Mouse (Mus musculus) midbrain, postnatal 0 days (tissue): ENCODE results near the gene Zfp747. TPM values are rescaled to one million over a fixed set of nuclear protein-coding genes. Genes with fewer than 3 reads are reported as not detected.
A peak's percentile ranks its signal among the peaks of the same experiment; 100 is the strongest.

ENCODE experiments used
- ATAC-seq: fragments of 200-750 bp; cut with Nextera tagmentation; 2 replicates; pipeline ENCODE4 v1.8.0; 2017; ENCODE audit warnings: moderate number of reproducible peaks, mild to moderate bottlenecking, moderate TSS enrichment, moderate library complexity; ENCODE audit not compliant: low FRiP score
- DNase-seq: peaks from one replicate; pipeline ENCODE4 v3.0.0-alpha.2; 2015; ENCODE audit warnings: low spot score
- H3K27ac ChIP-seq: fragments of 300-500 bp; sonication (generic); 2 replicates; pipeline ENCODE4 v1.5.1; 2014; ENCODE audit warnings: low read depth, mild to moderate bottlenecking, low read length, mixed read lengths
- H3K27me3 ChIP-seq: fragments of 300-500 bp; sonication (generic); 2 replicates; pipeline ENCODE4 v1.6.1; 2014; ENCODE audit warnings: low read length, control low read depth, mixed read lengths; ENCODE audit not compliant: insufficient read depth
- H3K36me3 ChIP-seq: fragments of 300-500 bp; sonication (generic); 2 replicates; pipeline ENCODE4 v1.6.1; 2014; ENCODE audit warnings: low read length, control low read depth, mixed read lengths; ENCODE audit not compliant: insufficient read depth
- H3K4me1 ChIP-seq: fragments of 300-500 bp; sonication (generic); 2 replicates; pipeline ENCODE4 v1.6.1; 2014; ENCODE audit warnings: mild to moderate bottlenecking, control low read depth, antibody characterized with exemption, low read length, mixed read lengths; ENCODE audit not compliant: insufficient read depth
- H3K4me2 ChIP-seq: fragments of 300-500 bp; sonication (generic); 2 replicates; pipeline ENCODE4 v1.6.1; 2014; ENCODE audit warnings: low read depth, mild to moderate bottlenecking, low read length, mixed read lengths; ENCODE audit not compliant: poor library complexity, severe bottlenecking
- H3K4me3 ChIP-seq: fragments of 300-500 bp; sonication (generic); 2 replicates; pipeline ENCODE4 v1.5.1; 2014; ENCODE audit warnings: low read depth, mild to moderate bottlenecking, low read length, moderate library complexity
- H3K9ac ChIP-seq: fragments of 300-500 bp; sonication (generic); replicated peaks from 2 replicates; pipeline ENCODE4 v1.6.1; 2014; ENCODE audit warnings: mild to moderate bottlenecking, low read length, moderate library complexity, mixed read lengths; ENCODE audit not compliant: poor library complexity, severe bottlenecking
- H3K9me3 ChIP-seq: fragments of 300-500 bp; sonication (generic); 2 replicates; pipeline ENCODE4 v1.6.1; 2016; ENCODE audit warnings: low read length, control low read depth
- CTCF ChIP-seq: IDR thresholded peaks from 2 replicates; pipeline ENCODE4 v1.5.1; 2016; ENCODE audit warnings: antibody characterized with exemption, mild to moderate bottlenecking
- WGBS: fragments of 180-500 bp; shearing (Covaris S2); extraction: QIAGEN DNeasy Blood & Tissue Kit; methylation state at CpG from one replicate; pipeline ENCODE4 v1.1.7; 2014; 5-methylcytosine and 5-hydroxymethylcytosine counted together
- polyA plus RNA-seq: library from polyadenylated mRNA; unstranded; fragments of >200 nt; fragmentation: Nextera tagmentation; extraction: Ambion mirVana; gene quantifications from 2 replicates; pipeline ENCODE4 v1.2.1, GENCODE M21; 2015
- total RNA-seq: library from RNA; depleted of rRNA; stranded (reverse); fragments of >200 nt; gene quantifications from 2 replicates; pipeline ENCODE4 v1.2.3, GENCODE M21; 2014

The Zfp747 gene
- total and polyA plus RNA-seq, 2 experiments from 2014 or later = 4.0 to 8.3 TPM

GRCm38 (mm10) chr7:127357871-127358270, 18.0 kb downstream of the Zfp747 start:
- Histone ChIP-seq H3K27me3 (peaks cover 3% of the 10 kb centered on the region; the same call in 1 of the 2 replicates), H3K4me1 (no peaks in the 10 kb centered on the region), H3K9ac (0 out of 2 replicates have a peak overlapping the region, but pooled peaks have one; percentile 19), H3K9me3 (no peaks in the 10 kb centered on the region), H3K4me2 (no peak overlapping the region), H3K36me3 (no peaks in the 10 kb centered on the region), H3K27ac (no peak overlapping the region), H3K4me3 (no peak overlapping the region)
- WGBS = 64% methylated on average over 2 of the region's 2 CpGs
- ATAC-seq (no peak), DNase-seq (no peak)
- no peak for TF ChIP-seq CTCF

GRCm38 (mm10) chr7:127355796-127356195, 20.1 kb downstream of the Zfp747 start:
- no peaks in the 10 kb centered on the region for H3K9me3 ChIP-seq
- H3K4me2 ChIP-seq = no peak overlapping the region
- H3K36me3 ChIP-seq = no peaks in the 10 kb centered on the region
- no peak overlapping the region for H3K4me3 ChIP-seq
- no peak for TF ChIP-seq CTCF
- H3K9ac ChIP-seq = no peak overlapping the region
- ATAC-seq (no peak), DNase-seq (no peak)
- no peak overlapping the region for H3K27ac ChIP-seq
- WGBS = 70% methylated on average over 3 of the region's 3 CpGs
- H3K4me1 ChIP-seq = no peaks in the 10 kb centered on the region
- no peaks in the 10 kb centered on the region for H3K27me3 ChIP-seq

- no peak overlapping the region for H3K4me2 ChIP-seq
- ATAC-seq = no peak
- TF ChIP-seq CTCF = no peak
Observed at GRCm38 (mm10) chr7:127351230-127352004, 24.4 kb downstream of the Zfp747 start.

GRCm38 (mm10) chr7:127346676-127347075, 29.2 kb downstream of the Zfp747 start:
- DNase-seq (no peak), ATAC-seq (no peak)
- H3K27ac ChIP-seq = no peak overlapping the region
- WGBS = 11% methylated on average over 8 of the region's 8 CpGs
- H3K27me3 ChIP-seq = no peaks in the 10 kb centered on the region
- TF ChIP-seq CTCF = no peak
- H3K9ac ChIP-seq = 0 out of 2 replicates have a peak overlapping the region, but pooled peaks have one; percentile 98
- H3K9me3 ChIP-seq = no peaks in the 10 kb centered on the region
- H3K4me2 ChIP-seq = peak overlapping the region; percentile 89
- peaks cover 3% of the 10 kb centered on the region for H3K4me1 ChIP-seq
- H3K36me3 ChIP-seq = peaks cover 7% of the 10 kb centered on the region; the same call in 1 of the 2 replicates
- H3K4me3 ChIP-seq = peak overlapping the region; percentile 88

More at GRCm38 (mm10) chr7:127351230-127352004, 24.4 kb downstream of the Zfp747 start:
- H3K4me1 ChIP-seq = no peaks in the 10 kb centered on the region
- no peak overlapping the region for H3K9ac ChIP-seq
- WGBS = 85% methylated on average over 5 of the region's 5 CpGs
- H3K27ac ChIP-seq = no peak overlapping the region
- no peaks in the 10 kb centered on the region for H3K27me3 ChIP-seq
- no peaks in the 10 kb centered on the region for H3K9me3 ChIP-seq
- no peak for DNase-seq
- H3K36me3 ChIP-seq = no peaks in the 10 kb centered on the region
- H3K4me3 ChIP-seq = no peak overlapping the region

GRCm38 (mm10) chr7:127345512-127346325, 30.1 kb downstream of the Zfp747 start, which contains the start of gene Zfp768:
Gene Zfp768 (minus strand): TSS chr7:127345589.
- peak; percentile 94 for DNase-seq
- Histone ChIP-seq H3K9me3 (no peaks in the 10 kb centered on the region), H3K9ac (peak within 1 kb of the TSS; percentile 98), H3K4me2 (peak within 1 kb of the TSS; percentile 89), H3K4me3 (peak within 1 kb of the TSS; percentile 88), H3K27me3 (no peaks in the 10 kb centered on the region), H3K36me3 (peaks cover 7% of the 10 kb centered on the region; the same call in 1 of the 2 replicates), H3K4me1 (peaks cover 3% of the 10 kb centered on the region), H3K27ac (peak within 1 kb of the TSS; percentile 97)
- peak; percentile 94 for ATAC-seq
- no peak for TF ChIP-seq CTCF
- WGBS = under 1% methylated on average over 56 of the region's 76 CpGs
